Mouse (Mus musculus) lung, adult 2 months (tissue): ENCODE measurements around the gene Cib4. TPM values are rescaled to one million over a fixed set of nuclear protein-coding genes. Genes with fewer than 3 reads are reported as not detected.

ENCODE experiments used
- DNase-seq: peaks from one replicate; pipeline ENCODE4 v3.0.0; 2022
- H3K4me1 ChIP-seq: fragments of 200-500 bp; 2 replicates; pipeline ENCODE4 v1.6.1; 2011; ENCODE audit warnings: low read length; ENCODE audit not compliant: control insufficient read depth, insufficient read depth
- H3K4me3 ChIP-seq: fragments of 200-500 bp; replicated peaks from 2 replicates; pipeline ENCODE3; 2011; ENCODE audit warnings: low read depth, mild to moderate bottlenecking, control low read depth, low read length; ENCODE audit errors: extremely low read depth
- CTCF ChIP-seq: fragments of 200-500 bp; IDR thresholded peaks from 2 replicates; pipeline ENCODE4 v1.5.1; 2011; ENCODE audit warnings: mild to moderate bottlenecking, low read length, control low read depth; ENCODE audit not compliant: insufficient read depth
- POLR2A ChIP-seq: fragments of 200-500 bp; IDR thresholded peaks from 2 replicates; pipeline ENCODE4 v1.6.1; 2011; ENCODE audit warnings: low read depth, mild to moderate bottlenecking, control low read depth, low read length, borderline replicate concordance; ENCODE audit errors: extremely low read depth
- WGBS: fragments of 180-500 bp; shearing (Covaris S2); methylation state at CpG from one replicate; pipeline ENCODE4 v1.1.7; 2018; 5-methylcytosine and 5-hydroxymethylcytosine counted together
- polyA plus RNA-seq: library from polyadenylated mRNA; depleted of rRNA; stranded (reverse); fragments of >200 nt; gene quantifications from 2 replicates; pipeline ENCODE4 v1.2.3, GENCODE M21; 2012

The Cib4 gene
- polyA plus RNA-seq, 1 experiment: 0.62 TPM

GRCm38 (mm10) chr5:30494606-30495005 lies 51.0 kb downstream of the Cib4 start:
- WGBS: 64% methylated on average over 7 of the region's 7 CpGs
- no peaks in the 10 kb centered on the region for H3K4me1 ChIP-seq
- H3K4me3 ChIP-seq: no peak overlapping the region
- no peak for DNase-seq
- TF ChIP-seq CTCF: no peak
- no peak for TF ChIP-seq POLR2A

GRCm38 (mm10) chr5:30493723-30494122 lies 51.9 kb downstream of the Cib4 start:
- 55% methylated on average over 7 of the region's 7 CpGs for WGBS
- DNase-seq: no peak
- Histone ChIP-seq H3K4me3 (no peak overlapping the region), H3K4me1 (no peaks in the 10 kb centered on the region)
- no peak for TF ChIP-seq CTCF
- no peak for TF ChIP-seq POLR2A

GRCm38 (mm10) chr5:30490845-30491244 lies 54.8 kb downstream of the Cib4 start:
- Histone ChIP-seq H3K4me3 (no peak overlapping the region), H3K4me1 (no peaks in the 10 kb centered on the region)
- no peak for DNase-seq
- no peak for TF ChIP-seq POLR2A
- no peak for TF ChIP-seq CTCF
- 55% methylated on average over 5 of the region's 5 CpGs for WGBS

GRCm38 (mm10) chr5:30490215-30490614 lies 55.4 kb downstream of the Cib4 start:
- no peaks in the 10 kb centered on the region for H3K4me1 ChIP-seq
- TF ChIP-seq CTCF: no peak
- no peak for TF ChIP-seq POLR2A

GRCm38 (mm10) chr5:30485136-30485535 lies 60.5 kb downstream of the Cib4 start:
- 48% methylated on average over 6 of the region's 6 CpGs for WGBS
- Histone ChIP-seq H3K4me3 (no peak overlapping the region), H3K4me1 (no peaks in the 10 kb centered on the region)
- no peak for DNase-seq
- TF ChIP-seq CTCF: no peak

More at GRCm38 (mm10) chr5:30490215-30490614, 55.4 kb downstream of the Cib4 start:
- no peak overlapping the region for H3K4me3 ChIP-seq
- DNase-seq: no peak

- no peak for TF ChIP-seq CTCF
- TF ChIP-seq POLR2A: no peak
- no peak overlapping the region for H3K4me3 ChIP-seq
- WGBS: 68% methylated on average over 5 of the region's 5 CpGs
- no peaks in the 10 kb centered on the region for H3K4me1 ChIP-seq
- DNase-seq: no peak
Observed at GRCm38 (mm10) chr5:30484591-30484990, 61.0 kb downstream of the Cib4 start.

GRCm38 (mm10) chr5:30483533-30483932 lies 62.1 kb downstream of the Cib4 start:
- Histone ChIP-seq H3K4me3 (no peak overlapping the region), H3K4me1 (no peaks in the 10 kb centered on the region)
- DNase-seq: no peak
- WGBS: 79% methylated on average over 8 of the region's 8 CpGs
- no peak for TF ChIP-seq CTCF
- TF ChIP-seq POLR2A: no peak

- Histone ChIP-seq H3K4me3 (no peak overlapping the region), H3K4me1 (no peaks in the 10 kb centered on the region)
- TF ChIP-seq POLR2A (no peak), CTCF (peak; percentile 88)
- 16% methylated on average over 5 of the region's 5 CpGs for whole genome bisulfite sequencing
- DNase-seq: peak; percentile 49
Observed at GRCm38 (mm10) chr5:30482319-30482718, 63.3 kb downstream of the Cib4 start.

- Histone ChIP-seq H3K4me1 (no peaks in the 10 kb centered on the region), H3K4me3 (no peak overlapping the region)
- 37% methylated on average over 10 of the region's 10 CpGs for WGBS
- TF ChIP-seq CTCF (peak; percentile 87), POLR2A (no peak)
- DNase-seq: no peak
Observed at GRCm38 (mm10) chr5:30476534-30476933, 69.1 kb downstream of the Cib4 start.

GRCm38 (mm10) chr5:30472148-30472547 lies 73.5 kb downstream of the Cib4 start:
- TF ChIP-seq POLR2A: no peak
- no peak for TF ChIP-seq CTCF
- no peak for DNase-seq
- 45% methylated on average over 5 of the region's 5 CpGs for WGBS
- Histone ChIP-seq H3K4me3 (no peak overlapping the region), H3K4me1 (no peaks in the 10 kb centered on the region)
